Mouse (Mus musculus) lung, postnatal 0 days (tissue): ENCODE measurements around the gene Snta1. TPM values are rescaled to one million over a fixed set of nuclear protein-coding genes. Genes with fewer than 3 reads are reported as not detected.

Source experiments
- ATAC-seq: fragments of 200-750 bp; cut with Nextera tagmentation; 2 replicates; pipeline ENCODE4 v1.8.0; 2017; ENCODE audit warnings: moderate library complexity
- DNase-seq: peaks from one replicate; pipeline ENCODE4 v3.0.0-alpha.2; 2016; ENCODE audit warnings: low spot score
- H3K27ac ChIP-seq: fragments of 300-500 bp; sonication (generic); 2 replicates; pipeline ENCODE4 v1.5.1; 2014; ENCODE audit warnings: antibody characterized with exemption, mild to moderate bottlenecking, low read length, mixed read lengths
- H3K27me3 ChIP-seq: fragments of 300-500 bp; sonication (generic); replicated peaks from 2 replicates; pipeline ENCODE4 v1.6.1; 2014; ENCODE audit warnings: low read length, mixed read lengths; ENCODE audit not compliant: insufficient read depth
- H3K36me3 ChIP-seq: fragments of 300-500 bp; sonication (generic); 2 replicates; pipeline ENCODE4 v1.6.1; 2014; ENCODE audit warnings: low read length, mixed read lengths; ENCODE audit not compliant: insufficient read depth
- H3K4me1 ChIP-seq: fragments of 300-500 bp; sonication (generic); 2 replicates; pipeline ENCODE4 v1.6.1; 2014; ENCODE audit warnings: antibody characterized with exemption, low read depth, low read length, mixed read lengths; ENCODE audit not compliant: insufficient read depth
- H3K4me2 ChIP-seq: fragments of 300-500 bp; sonication (generic); replicated peaks from 2 replicates; pipeline ENCODE4 v1.6.1; 2014; ENCODE audit warnings: low read depth, mild to moderate bottlenecking, low read length, moderate library complexity, mixed read lengths
- H3K4me3 ChIP-seq: fragments of 300-500 bp; sonication (generic); 2 replicates; pipeline ENCODE4 v1.5.1; 2014; ENCODE audit warnings: low read depth, low read length
- H3K9ac ChIP-seq: fragments of 300-500 bp; sonication (generic); replicated peaks from 2 replicates; pipeline ENCODE4 v1.6.1; 2014; ENCODE audit warnings: low read depth, mild to moderate bottlenecking
- H3K9me3 ChIP-seq: fragments of 300-500 bp; sonication (generic); 2 replicates; pipeline ENCODE4 v1.6.1; 2016; ENCODE audit warnings: low read length, mixed read lengths
- CTCF ChIP-seq: IDR thresholded peaks from 2 replicates; pipeline ENCODE4 v1.5.1; 2016; ENCODE audit warnings: antibody characterized with exemption, mild to moderate bottlenecking
- EP300 ChIP-seq: IDR thresholded peaks from 2 replicates; pipeline ENCODE4 v1.6.1; 2016; ENCODE audit warnings: antibody characterized with exemption, mild to moderate bottlenecking, control low read depth
- WGBS: fragments of 180-500 bp; shearing (Covaris S2); extraction: QIAGEN DNeasy Blood & Tissue Kit; methylation state at CpG from one replicate; pipeline ENCODE4 v1.1.7; 2014; 5-methylcytosine and 5-hydroxymethylcytosine counted together
- polyA plus RNA-seq: library from polyadenylated mRNA; unstranded; fragments of >200 nt; fragmentation: Nextera tagmentation; extraction: Ambion mirVana; gene quantifications from 2 replicates; pipeline ENCODE4 v1.2.1, GENCODE M21; 2015

Gene Snta1
- polyA plus RNA-seq, 1 experiment from 2014 or later, result 8.0 TPM

DNA sequence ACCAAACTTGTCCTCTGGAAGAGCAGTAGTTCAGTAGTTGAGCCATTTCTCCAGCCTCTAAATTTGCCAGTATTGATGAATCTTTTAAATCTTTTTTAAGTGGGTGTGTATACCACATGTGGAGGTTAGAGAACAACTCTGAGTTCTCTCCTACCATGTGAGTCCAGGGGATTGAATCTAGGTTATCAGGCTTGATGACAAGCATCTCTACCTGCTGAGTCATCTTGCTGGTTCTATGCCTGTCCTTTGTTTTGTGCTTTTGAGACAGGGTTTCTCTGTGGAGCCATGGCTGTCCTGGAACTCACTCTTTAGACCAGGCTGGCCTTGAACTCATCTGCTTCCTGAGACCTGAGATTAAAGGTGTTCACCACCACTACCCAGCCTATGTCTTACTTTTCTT lies 40.7 kb upstream of the Snta1 start:
- Histone ChIP-seq H3K36me3 (no peaks in the 10 kb centered on the region), H3K9ac (no peak overlapping the region), H3K27me3 (no peaks in the 10 kb centered on the region), H3K4me1 (no peaks in the 10 kb centered on the region), H3K4me3 (no peak overlapping the region), H3K27ac (no peak overlapping the region), H3K9me3 (no peaks in the 10 kb centered on the region), H3K4me2 (no peak overlapping the region)
- TF ChIP-seq CTCF (no peak), EP300 (no peak)
- DNase-seq (no peak), ATAC-seq (no peak)

- H3K9me3 ChIP-seq, result no peaks in the 10 kb centered on the region
- 93% methylated on average over 8 of the region's 8 CpGs for WGBS
- no peak overlapping the region for H3K9ac ChIP-seq
- no peak for ATAC-seq
- no peaks in the 10 kb centered on the region for H3K4me1 ChIP-seq
- no peak for DNase-seq
- no peak for TF ChIP-seq EP300
- TF ChIP-seq CTCF, result no peak
- no peak overlapping the region for H3K27ac ChIP-seq
- H3K27me3 ChIP-seq, result no peaks in the 10 kb centered on the region
- H3K4me2 ChIP-seq, result no peak overlapping the region
- H3K36me3 ChIP-seq, result no peaks in the 10 kb centered on the region
- H3K4me3 ChIP-seq, result no peak overlapping the region
Measured at GRCm38 (mm10) chr2:154447821-154448220, 39.9 kb upstream of the Snta1 start.

- H3K9ac ChIP-seq, result no peak overlapping the region
- no peak overlapping the region for H3K27ac ChIP-seq
- no peak overlapping the region for H3K4me2 ChIP-seq
- H3K4me3 ChIP-seq, result no peak overlapping the region
- no peaks in the 10 kb centered on the region for H3K27me3 ChIP-seq
- no peaks in the 10 kb centered on the region; the same call in 1 of the 2 replicates for H3K4me1 ChIP-seq
- H3K36me3 ChIP-seq, result no peaks in the 10 kb centered on the region
- ATAC-seq (no peak), DNase-seq (no peak)
- H3K9me3 ChIP-seq, result no peaks in the 10 kb centered on the region
- TF ChIP-seq CTCF, result no peak
- no peak for TF ChIP-seq EP300
Measured at GRCm38 (mm10) chr2:154440453-154440852, 32.6 kb upstream of the Snta1 start.

DNA sequence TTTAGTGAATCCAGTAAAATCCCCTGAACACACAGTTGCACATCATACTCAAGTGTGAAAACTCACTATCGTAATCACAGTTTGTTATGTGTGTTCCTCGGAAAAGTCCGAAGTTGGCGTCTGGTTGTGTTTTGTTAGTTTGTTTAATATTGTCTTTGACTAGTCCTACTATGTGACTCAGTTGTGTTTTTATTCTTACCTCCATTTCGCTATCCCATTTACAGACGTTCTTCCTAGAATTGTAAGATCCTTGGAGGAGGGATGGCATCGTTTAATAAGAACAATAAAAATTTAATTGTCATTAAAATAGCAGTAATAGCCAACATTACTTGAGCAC lies 29.3 kb upstream of the Snta1 start:
- peak overlapping the region; percentile 89 for H3K9ac ChIP-seq
- 9% methylated on average over 7 of the region's 7 CpGs for WGBS
- DNase-seq, result no peak
- peak overlapping the region; percentile 89 for H3K4me3 ChIP-seq
- no peaks in the 10 kb centered on the region for H3K27me3 ChIP-seq
- peak overlapping the region; percentile 92 for H3K27ac ChIP-seq
- no peaks in the 10 kb centered on the region for H3K36me3 ChIP-seq
- no peak for ATAC-seq
- TF ChIP-seq EP300 (no peak), CTCF (no peak)
- H3K4me1 ChIP-seq, result no peaks in the 10 kb centered on the region; the same call in 1 of the 2 replicates
- H3K4me2 ChIP-seq, result peak overlapping the region; percentile 64
- no peaks in the 10 kb centered on the region for H3K9me3 ChIP-seq

- peak; percentile 60 for ATAC-seq
- Histone ChIP-seq H3K4me2 (peak within 1 kb of the TSS; percentile 64), H3K4me1 (no peaks in the 10 kb centered on the region; the same call in 1 of the 2 replicates), H3K9me3 (no peaks in the 10 kb centered on the region), H3K36me3 (no peaks in the 10 kb centered on the region), H3K4me3 (peak within 1 kb of the TSS; percentile 89), H3K9ac (peak within 1 kb of the TSS; percentile 89), H3K27me3 (no peaks in the 10 kb centered on the region), H3K27ac (peak within 1 kb of the TSS; percentile 92)
- TF ChIP-seq CTCF, result no peak
- TF ChIP-seq EP300, result no peak
- under 1% methylated on average over 44 of the region's 70 CpGs for WGBS
- peak; percentile 60 for DNase-seq
Measured at GRCm38 (mm10) chr2:154436458-154437190, 28.7 kb upstream of the Snta1 start, which contains the start of gene Cbfa2t2. TSS of gene Cbfa2t2 (plus strand) at chr2:154436481.

DNA sequence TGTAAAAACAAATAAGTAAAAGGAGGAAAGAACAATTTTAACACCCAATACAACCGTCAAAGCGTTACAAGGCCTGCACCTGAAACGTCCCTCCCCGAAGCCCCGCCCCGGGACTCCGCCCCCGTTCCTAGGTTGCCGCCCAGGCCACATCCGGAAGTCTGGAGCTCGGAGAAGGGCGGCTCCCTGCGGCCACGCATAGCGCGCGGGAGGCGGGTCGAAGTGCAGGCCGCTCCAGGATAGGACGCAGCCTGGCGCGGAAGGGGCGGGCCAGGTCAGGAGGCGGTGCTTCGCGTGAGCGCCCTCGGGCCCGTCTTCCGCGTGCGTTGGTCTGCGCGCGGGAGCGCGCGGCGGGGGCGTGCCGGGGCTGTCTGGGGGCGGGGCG lies 28.2 kb upstream of the Snta1 start:
- no peaks in the 10 kb centered on the region for H3K36me3 ChIP-seq
- H3K9me3 ChIP-seq, result no peaks in the 10 kb centered on the region
- DNase-seq, result peak; percentile 99
- peak overlapping the region; percentile 64 for H3K4me2 ChIP-seq
- peak overlapping the region; percentile 92 for H3K27ac ChIP-seq
- TF ChIP-seq CTCF (peak; percentile 40), EP300 (no peak)
- peak; percentile 100 for ATAC-seq
- H3K4me1 ChIP-seq, result no peaks in the 10 kb centered on the region; the same call in 1 of the 2 replicates
- no peak overlapping the region for H3K9ac ChIP-seq
- no peaks in the 10 kb centered on the region for H3K27me3 ChIP-seq
- WGBS, result under 1% methylated on average over 38 of the region's 44 CpGs
- H3K4me3 ChIP-seq, result peak overlapping the region; percentile 89

DNA sequence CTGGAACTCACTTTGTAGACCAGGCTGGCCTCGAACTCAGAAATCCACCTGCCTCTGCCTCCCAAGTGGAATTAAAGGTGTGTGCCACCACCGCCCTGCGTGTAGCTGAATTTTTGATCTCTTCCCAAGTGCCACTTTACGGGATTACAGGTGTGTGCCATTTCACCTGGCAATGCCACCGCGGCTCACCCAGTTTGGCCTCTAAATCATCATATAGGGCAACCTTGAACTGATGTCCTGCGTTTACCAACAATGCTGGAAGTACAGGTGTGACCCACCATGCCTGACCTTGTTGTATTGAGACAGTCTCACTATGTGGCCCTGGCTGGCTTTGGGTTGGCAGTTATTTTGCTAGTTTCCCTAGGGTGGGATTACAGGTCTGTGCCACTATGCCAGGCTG lies 26.8 kb upstream of the Snta1 start:
- WGBS, result 95% methylated on average over 7 of the region's 7 CpGs
- no peaks in the 10 kb centered on the region; the same call in 1 of the 2 replicates for H3K4me1 ChIP-seq
- TF ChIP-seq EP300 (no peak), CTCF (no peak)
- H3K4me2 ChIP-seq, result no peak overlapping the region
- no peak overlapping the region for H3K9ac ChIP-seq
- H3K27me3 ChIP-seq, result no peaks in the 10 kb centered on the region
- no peak for ATAC-seq
- H3K9me3 ChIP-seq, result no peaks in the 10 kb centered on the region
- H3K4me3 ChIP-seq, result no peak overlapping the region
- no peaks in the 10 kb centered on the region for H3K36me3 ChIP-seq
- no peak overlapping the region for H3K27ac ChIP-seq
- DNase-seq, result no peak
